Mouse (Mus musculus) thymus, postnatal 4 days (tissue): ENCODE measurements around the gene Sec11a.
A peak's percentile ranks its signal among the peaks of the same experiment; 100 is the strongest.
"Not testable (repeated sequence)": the region's sequence is repeated elsewhere in the genome, so short reads cannot be mapped to it uniquely, and the experiment has no call there.

Source experiments
- DNase-seq: peaks from one replicate; pipeline ENCODE4 v3.0.0; 2021

The Sec11a gene

DNA sequence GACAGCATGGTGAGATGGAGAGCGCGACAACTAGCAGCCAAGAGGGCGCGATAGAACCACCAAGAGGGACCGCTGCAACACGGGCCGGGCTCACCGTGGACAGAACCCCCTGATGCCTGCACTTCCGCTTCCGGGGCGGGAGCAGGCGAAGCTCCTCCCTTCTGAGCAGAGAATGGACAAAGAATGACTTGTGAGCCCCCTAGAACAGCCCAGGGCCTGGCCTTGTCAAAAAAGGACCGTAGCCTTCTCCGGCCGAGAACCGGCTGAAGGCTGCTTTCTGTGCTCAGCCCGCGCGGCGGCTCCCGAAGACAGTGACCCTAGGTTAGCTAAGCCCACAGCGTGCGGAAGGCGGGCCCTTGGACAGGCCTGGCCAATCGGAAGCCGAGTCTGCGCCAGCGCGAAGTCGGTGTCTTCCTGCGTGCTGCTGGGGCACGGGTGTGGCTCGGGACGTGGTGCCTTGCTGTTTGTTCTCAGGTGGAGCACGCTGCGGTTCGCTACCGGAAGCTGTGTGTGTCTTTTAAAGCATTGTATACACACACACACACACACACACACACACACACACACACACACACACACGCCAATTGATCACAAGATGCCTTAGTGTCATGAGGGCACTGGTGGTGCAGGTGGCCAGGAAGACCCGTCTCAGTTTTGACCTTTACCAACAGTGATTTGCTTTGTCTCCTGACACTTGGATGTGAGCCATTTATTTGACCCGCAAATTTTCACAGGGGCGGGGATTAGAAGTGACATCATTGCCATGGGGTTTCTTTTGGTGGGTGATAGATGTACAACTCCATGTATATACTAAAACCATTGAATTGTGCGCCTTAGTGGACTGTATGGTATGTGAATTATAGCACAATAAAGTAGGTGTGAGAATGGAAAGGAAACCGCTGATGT, at the start of gene Sec11a:
TSS of gene Sec11a (minus strand) at position 336 of the 906 bp plus-strand sequence.
- peak; percentile 96 for DNase-seq

DNA sequence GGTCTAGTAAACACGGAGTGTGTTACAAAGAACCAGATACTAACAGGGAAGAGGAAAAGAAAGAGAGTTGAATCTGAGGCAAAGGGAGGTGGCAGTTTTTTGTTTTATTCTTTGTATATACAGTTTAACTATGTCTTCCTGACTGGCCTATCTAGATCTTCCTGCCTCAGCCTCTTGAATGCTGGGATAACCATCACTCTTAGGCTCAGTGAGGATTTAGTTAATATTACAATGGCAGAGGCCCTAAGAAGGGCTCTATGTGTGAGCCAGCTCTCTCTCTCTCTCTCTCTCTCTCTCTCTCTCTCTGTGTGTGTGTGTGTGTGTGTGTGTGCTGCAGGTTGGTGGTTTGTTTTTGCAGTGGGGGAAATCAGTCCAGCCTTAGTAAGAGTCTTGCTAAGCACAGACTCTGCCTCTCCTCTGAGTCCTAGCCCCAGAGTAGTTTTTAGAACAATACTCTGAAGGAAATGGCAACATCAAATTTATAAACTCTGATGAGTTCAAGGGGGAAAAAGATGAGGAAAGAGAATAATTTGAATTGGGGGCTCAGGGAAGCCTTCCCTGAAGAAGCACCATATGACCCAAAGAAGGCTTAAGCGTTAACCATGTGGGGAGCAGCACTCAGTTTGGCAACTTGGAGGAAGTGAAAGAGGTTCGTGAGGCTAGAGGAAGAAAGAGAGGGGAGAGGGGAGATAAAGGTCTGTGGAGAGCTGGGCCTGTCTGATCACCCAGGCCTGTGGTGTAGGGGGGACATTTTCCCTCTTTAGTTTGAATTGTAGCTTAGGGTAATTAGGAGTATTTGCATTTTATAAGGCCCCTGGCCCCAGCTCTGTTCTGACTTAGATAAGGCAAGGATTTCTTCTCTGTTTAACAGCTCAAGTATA, 47.9 kb upstream of the Sec11a start:
- peak; percentile 32 for DNase-seq

DNA sequence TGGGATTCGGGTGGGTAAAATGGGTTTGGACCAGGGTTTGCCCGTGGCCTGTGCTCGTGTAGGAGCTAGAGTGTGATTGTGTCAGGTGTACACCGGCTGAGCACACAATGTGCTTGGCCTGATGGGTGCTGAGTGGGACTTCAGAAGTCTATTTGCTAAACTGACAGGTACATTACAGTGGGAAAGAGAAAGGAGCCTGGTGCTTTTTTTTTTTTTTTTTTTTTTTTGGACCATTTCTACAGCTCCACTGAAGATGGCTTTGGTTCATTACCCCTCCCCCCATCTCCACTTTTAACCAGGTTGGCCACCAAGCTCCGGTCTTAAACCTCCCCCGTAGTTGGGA, 47.1 kb upstream of the Sec11a start:
- DNase-seq = peak; percentile 39

DNA sequence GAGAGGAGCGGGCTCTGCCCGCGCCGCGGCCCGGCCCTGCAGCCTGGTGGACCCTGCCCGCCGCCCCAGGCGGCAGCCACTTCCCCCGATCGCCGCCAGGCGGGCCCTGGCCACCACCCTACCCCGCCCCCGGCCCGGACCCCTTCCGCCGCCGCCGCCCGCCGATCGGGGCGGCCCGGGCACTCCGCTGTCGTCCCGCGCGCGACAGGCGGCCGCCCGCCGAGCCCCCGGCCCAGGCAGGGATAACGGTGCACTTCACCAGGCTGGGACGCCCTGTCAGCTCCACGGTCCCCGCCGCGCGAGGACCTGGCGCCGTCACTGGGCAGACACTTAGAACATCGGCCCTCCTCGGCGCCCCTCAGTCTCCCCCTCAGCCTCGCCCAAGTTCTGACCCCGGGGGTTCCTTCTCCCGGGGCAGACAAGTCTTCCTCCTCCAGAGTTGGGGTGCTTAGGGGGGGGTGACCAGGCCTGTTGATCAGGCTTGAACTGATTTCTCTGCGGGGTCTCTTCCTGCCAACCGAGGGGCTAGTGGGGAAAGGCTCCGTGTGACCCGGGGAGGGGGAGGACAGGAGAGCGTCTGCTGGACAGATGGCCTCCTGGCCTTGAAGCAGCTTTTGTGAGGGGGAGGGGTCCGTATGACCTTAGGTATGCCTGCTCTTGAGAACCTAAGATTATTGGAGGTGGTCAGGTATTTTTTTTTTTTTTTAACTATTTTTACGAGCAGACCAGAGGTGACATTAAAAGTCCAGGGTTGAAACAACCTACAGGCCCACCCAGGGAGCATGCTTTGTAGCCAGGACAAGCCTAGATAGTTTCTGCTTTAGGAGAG, 46.5 kb upstream of the Sec11a start:
- no peak for DNase-seq

DNA sequence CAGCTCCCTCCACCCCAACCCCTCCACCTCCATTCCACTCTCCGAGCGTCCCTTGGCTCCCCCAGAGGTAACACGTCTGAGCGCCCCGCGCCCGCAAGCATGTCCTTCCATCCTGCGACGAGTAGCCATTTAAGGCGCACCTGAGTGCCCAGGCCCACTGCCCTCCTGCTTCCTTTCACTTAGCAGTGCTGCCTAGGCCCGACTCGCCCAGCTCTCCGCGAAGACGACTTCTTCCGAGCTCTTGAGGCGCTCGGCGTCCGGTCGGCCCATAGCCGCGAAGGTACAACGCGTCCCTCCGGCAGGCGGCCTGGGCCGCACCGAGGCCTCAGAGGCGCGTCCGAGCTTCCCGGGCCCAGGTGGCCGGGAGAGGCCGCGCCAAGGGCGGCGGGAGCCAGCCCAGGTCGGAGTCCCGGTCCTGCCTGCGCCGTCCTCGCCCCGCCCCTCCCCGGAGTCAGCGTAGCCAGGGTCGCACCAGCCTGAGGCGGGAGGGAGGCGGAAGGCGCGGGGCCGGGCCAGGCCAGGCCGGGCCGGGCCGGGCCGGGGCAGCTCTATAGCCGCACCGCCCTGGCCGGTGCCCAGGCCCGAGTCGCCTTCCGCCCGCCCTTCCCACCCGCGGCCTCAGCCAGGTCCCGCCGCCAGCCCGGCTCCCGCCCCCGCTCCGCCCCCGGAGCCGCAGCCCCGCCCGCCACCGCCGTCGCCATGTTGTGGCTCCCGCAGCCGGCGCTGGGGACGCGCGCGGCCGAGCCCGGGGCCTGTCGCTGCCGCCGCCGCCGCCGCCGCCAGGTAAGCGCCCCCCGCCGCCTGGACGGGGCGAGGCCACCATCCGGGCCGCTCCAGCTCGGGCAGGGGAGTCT, 45.6 kb upstream of the Sec11a start, which contains the start of gene Zfp592:
TSS of gene Zfp592 (plus strand) at position 702 of the 854 bp plus-strand sequence.
- peak; percentile 91 for DNase-seq

DNA sequence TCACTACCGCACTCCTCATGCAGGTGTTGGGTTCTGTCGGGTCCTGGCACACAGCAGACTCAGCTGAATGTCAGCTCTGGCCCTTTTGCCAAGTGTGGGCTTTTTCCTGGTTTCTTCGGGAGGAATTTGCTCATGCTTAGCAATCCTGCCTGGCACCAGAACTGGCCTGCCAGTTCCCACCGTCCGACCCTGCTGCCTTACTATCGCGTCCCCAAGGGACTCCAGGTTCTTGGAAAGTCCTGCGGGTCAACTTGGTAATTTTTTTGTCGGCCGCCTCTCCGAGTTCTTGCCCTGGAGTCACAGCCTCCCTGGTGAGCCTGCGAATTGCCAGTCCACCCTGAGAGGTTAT, 45.0 kb upstream of the Sec11a start:
- no peak for DNase-seq

DNA sequence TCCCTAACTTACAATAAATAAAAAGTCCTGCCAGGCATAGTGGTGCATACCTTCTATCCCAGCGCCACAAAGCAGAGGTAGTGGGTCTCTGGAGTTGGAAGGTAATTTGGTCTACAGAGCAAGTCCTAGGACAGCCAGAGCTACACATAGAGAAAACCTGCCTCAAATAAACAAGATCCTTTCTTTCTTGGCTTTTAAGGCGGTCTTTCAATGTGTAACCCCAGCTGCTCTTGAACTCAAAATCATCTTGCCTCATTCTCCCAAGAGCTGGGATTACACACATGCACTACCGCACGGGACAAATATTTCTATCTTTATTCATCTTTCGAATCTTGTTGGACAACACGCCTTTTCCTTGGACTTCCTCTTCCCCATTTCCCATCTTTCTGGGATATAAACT, 44.5 kb upstream of the Sec11a start:
- DNase-seq = no peak

DNA sequence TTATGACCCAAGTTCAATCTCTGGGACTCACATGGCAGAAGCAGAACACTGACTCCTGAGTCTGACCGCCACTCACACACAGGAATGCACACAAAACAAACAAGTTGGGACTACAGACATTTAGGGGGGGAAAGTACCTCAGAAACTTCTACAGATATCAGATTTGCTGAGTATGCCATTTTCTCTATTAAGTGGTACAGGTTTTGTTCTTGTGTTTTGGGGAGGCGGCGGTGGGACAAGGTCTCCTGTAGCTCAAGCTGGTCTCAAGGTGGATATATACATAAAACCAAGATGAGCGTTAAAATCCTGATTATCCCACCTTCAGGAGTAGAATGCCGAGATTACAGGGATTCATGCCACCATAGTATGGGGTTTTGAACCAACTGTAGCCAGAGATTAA, 44.0 kb upstream of the Sec11a start:
- no peak for DNase-seq

DNA sequence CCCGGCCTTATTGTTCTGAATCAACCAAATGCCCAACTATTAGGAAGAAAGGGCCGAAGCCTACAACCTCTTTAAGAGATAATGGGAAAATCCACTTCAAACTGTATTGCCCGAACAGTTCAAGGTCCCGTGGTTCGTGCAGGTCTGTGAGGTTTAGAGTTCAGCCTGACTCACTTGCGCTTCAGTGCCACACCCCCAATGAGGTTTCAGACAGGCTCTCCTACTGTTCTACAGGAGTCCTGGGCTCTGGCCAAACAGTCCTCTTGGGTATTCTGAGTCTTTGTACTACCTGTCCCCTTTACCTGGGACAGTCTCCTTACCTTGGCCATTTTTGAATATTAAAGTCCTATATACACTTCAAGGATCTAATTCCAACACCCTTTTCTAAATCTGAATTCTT, 42.7 kb upstream of the Sec11a start:
- DNase-seq = no peak

DNA sequence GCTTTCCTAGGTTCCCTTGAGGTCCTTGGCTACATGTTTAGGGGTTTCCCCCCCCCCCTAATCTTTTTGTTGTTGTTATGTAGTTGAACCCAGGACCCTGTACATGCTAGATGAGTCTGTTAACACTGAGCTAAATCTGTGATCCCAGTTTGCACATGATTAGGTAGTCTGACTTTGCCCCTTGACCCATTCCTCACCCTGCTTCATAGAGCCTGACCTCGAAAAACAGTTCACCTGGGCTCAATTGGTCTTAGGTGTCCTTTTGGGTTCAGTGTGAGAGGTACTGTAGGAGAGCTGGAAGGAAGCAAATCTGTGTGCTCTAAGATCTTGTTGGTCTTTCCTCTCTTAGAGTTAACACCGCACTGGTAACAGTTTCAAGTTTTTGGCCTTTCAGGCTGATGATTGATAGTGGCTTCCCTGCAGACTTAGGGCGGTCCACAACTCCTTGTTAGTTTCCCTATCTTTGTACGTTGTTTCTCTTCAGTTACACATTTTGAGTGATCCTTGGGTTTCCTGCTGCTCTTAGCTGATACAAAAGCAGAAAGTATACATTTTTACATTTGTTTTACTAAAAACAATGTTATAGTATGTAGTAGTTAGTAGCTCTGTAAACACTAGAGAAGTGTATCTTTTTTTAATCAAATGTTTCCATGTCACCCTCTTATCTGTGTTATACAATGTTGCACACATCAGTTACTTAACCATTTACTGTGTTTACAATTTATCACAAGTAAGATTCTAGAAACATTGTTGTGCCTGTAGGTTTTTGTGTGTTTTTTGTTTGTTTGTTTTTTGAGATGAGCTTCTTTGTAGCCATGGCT, 40.4 kb upstream of the Sec11a start:
- DNase-seq = no peak

DNA sequence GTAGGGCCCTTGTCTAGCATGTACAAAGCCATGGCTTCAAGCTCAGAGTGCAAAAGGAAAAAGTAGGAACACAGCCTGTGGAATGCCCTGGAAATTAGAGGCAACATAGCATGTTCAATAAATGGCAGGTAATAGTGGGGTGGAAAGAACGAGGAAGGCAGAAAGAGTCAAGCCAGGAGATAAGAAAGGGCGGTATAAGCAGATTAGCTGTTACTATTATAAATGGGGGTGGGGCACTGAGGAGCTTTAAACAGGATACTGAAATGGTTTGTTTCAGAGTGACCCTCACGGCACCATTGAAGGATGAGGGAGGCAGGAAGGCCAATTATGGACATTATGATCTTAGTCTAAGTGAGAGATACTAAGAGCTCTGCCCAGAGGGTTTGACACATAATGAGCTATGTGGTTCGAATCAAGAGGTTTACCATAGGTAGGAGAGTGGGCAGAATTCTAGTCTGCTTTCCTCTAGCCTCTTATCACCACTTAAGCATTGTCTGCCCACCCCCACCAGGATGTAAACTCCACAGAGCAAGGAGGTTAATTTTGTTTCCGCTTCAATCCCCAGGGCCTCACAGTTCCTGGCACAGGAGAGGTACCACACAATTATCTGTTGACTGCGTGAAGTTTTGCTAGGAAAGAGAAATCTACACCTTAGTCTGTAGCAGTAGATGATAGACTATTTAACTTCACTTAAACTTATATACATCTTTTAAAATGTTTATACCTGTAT, 39.0 kb upstream of the Sec11a start:
- DNase-seq = peak; percentile 28

DNA sequence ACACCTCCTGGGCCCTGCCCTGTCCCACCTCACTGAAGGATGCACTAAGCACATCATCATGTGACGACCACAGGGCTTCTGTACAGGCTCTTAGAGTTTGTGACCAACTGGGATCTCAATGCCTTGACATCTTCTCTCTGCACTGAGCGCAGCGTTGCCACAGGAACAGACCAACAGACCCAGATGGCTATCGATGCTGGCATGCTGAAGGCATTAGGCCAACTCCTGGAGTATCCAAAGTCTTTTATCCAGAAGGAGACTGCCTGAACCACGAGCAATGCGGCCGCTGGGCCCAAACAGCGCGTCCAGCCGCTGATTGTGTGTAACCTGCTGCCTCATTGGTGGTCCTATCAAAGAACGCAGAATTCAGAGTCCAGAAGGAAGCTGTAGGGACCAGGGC, 33.0 kb upstream of the Sec11a start:
- DNase-seq = no peak

DNA sequence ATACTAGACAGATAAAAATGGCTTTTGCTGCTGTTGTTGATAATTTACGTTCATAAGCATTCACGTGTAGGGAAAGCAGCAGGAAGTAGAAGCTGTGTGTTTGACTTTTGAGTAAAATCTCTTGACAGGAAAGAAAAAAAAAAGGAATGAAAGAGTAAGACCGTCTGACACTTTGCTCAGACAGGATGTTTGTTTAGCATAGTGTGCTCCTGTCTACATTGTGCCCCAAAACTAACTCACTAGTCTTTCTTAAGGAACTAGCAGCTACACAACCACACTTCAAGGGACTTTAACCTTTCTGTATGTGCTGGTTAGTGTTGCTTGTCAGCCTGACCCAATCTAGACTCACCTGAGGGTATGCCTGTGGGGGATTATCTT, 26.0 kb upstream of the Sec11a start:
- DNase-seq = not testable (repeated sequence)

DNA sequence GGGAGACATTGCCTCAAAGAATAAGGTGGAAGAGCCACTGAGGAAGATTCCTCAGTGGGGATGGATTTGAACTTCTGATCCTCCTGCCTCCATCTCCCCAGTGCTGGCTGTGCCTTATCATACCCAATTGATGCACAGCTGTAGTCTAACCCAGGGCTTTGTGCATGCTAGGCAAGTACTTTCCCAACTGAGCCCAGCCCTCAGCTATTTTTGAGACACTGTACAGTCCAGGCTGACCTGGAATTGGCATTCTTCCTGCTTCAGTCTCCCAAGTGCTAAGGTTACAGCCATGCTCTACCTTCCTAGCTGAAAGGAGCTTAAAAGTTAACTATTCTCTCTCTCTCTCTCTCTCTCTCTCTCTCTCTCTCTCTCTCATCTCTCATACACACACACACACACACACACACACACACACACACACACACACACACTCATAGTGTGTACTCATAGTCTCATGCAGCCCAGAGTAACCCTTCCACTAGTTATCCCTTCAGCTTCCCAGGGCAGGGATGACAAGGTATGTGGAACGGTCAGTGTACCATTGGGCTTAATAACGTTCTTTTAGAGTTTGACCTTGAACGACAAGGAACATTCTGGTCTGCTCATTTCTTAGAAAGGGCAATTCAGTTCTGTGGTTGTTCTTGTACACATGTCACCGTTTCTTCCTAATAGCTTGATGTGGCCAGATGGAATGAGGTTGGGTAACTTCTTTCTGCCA, 25.5 kb upstream of the Sec11a start:
- DNase-seq = not testable (repeated sequence)

DNA sequence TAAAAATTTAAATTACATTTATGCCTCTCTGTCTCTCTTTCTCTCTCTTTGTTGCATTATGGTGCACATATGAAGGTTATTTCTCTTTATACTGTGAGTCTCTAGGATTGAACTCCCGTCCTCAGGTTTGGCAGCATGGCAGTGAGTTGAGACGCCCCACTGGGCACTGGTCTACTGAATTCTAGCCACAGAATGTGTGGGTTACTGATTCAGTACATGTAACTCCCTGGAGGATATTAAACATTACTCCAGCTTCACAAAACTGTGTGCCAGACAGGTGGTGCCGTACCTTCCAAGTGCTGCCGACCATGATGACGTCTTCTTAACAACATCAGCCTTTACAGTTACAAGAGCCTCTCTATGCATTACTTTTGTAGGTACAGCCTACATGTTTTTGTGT, 24.5 kb upstream of the Sec11a start:
- no peak for DNase-seq

DNA sequence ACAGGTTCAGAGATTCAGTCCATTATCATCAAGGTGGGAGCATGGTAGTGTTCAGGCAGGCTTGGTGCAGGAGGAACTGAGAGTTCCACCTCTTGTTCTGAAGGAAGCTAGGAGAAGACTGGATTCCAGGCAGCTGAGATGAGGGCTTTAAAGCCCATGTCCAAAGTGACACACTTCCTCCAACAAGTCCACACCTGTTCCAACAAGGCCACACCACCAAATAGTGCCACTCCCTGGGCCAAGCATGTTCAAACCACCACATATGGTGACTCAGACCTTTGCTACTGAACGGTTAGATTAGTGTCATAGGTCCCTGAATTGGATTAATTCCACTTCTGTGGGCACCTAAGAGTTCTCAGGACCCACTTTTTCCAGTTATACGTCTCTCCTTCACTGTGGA, 23.8 kb upstream of the Sec11a start:
- DNase-seq = no peak

DNA sequence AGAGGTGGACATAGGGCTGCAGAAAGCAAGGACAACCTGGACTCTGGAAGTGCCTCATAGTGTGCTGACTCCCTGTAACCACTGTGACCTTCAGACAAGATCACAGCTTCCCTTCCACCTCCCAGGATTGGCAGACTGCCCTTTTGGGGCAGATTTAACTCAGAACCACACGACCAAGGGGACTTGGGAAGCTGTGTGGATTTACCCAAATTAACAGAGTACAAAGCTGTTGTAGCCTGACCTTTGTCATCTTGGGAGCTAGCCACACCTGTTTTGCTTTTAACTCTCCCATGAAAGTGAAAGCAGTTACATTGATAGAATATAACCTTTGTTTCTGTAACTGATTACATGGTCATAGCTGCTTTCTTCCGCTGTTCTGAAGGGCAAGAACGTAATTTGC, 23.3 kb upstream of the Sec11a start:
- DNase-seq = no peak

DNA sequence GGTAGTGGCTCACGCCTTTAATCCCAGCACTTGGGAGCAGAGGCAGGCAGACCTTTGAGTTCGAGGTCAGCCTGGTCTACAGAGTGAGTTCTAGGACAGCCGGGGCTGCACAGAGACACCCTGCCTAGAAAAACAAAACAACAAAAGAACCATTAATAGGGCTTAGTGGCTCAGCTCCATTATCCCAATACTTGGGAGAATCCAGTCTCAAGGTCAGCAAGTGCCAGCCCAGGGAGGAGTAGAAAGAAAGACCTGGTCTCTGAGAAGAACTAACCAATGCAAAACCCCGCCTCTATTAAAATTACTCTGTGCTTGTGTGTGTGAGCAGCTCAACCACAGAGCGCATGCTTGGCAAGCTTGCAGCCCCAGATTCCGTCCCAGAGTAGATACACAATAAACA, 15.2 kb upstream of the Sec11a start:
- DNase-seq = no peak

DNA sequence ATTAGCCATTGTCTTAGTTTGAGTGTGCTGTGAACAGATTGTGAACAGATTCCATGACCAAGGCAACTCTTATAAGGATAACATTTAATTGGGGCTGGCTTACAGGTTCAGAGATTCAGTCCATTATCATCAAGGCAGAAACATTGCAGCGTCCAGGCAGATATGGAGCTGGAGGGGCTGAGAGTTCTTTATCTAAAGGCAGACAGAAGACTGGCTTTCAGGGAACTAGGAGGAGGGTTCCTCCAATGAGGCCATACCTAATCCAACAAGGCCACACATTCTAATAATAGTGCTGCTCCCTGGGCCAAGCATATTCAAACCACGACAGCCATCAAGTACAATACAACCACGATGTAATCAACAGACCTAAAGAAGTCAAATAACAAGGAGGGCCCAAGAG, 11.4 kb upstream of the Sec11a start:
- no peak for DNase-seq

DNA sequence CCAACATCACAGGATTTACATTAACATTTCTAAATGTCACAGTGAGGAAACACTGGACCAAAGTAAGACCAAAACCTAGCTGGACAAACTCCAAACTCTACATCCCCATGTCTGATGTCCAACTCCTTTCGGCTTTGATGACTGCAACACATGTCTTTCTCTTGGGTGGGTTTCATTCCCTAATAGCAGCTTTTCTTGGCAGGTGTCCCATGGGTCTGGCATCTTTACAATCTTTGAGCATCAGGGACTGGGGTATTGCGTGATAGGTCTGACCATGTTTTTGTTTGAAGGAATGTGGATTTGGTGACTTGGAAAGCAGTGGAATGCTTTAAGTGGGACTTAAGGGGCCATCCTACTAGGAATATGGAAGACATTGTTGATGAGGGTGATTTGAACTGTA, 9.3 kb upstream of the Sec11a start:
- DNase-seq = no peak
